Mouse (Mus musculus) lung, embryonic 15.5 days (tissue): ENCODE data around the gene Dmap1. TPM values are rescaled to one million over a fixed set of nuclear protein-coding genes. Genes with fewer than 3 reads are reported as not detected.

Experiments
- ATAC-seq: fragments of 200-750 bp; cut with Nextera tagmentation; 2 replicates; pipeline ENCODE4 v1.8.0; 2017; ENCODE audit warnings: moderate number of reproducible peaks, borderline replicate concordance; ENCODE audit not compliant: low FRiP score, low TSS enrichment; ENCODE audit errors: extremely low read depth
- H3K27ac ChIP-seq: fragments of 300-500 bp; sonication (generic); 2 replicates; pipeline ENCODE4 v1.5.1; 2015; ENCODE audit warnings: moderate library complexity, mild to moderate bottlenecking, inconsistent platforms
- H3K27me3 ChIP-seq: fragments of 300-500 bp; sonication (generic); 2 replicates; pipeline ENCODE4 v1.6.1; 2015; ENCODE audit warnings: inconsistent platforms
- H3K36me3 ChIP-seq: fragments of 300-500 bp; sonication (generic); 2 replicates; pipeline ENCODE4 v1.6.1; 2015; ENCODE audit warnings: inconsistent platforms
- H3K4me1 ChIP-seq: fragments of 300-500 bp; sonication (generic); 2 replicates; pipeline ENCODE4 v1.6.1; 2015; ENCODE audit warnings: inconsistent platforms
- H3K4me2 ChIP-seq: fragments of 300-500 bp; sonication (generic); 2 replicates; pipeline ENCODE4 v1.6.1; 2015; ENCODE audit warnings: inconsistent platforms, mild to moderate bottlenecking, moderate library complexity
- H3K4me3 ChIP-seq: fragments of 300-500 bp; sonication (generic); 2 replicates; pipeline ENCODE4 v1.5.1; 2015; ENCODE audit warnings: mild to moderate bottlenecking, inconsistent platforms
- H3K9ac ChIP-seq: fragments of 300-500 bp; sonication (generic); 2 replicates; pipeline ENCODE4 v1.6.1; 2015; ENCODE audit warnings: inconsistent platforms
- H3K9me3 ChIP-seq: fragments of 300-500 bp; sonication (generic); 2 replicates; pipeline ENCODE4 v1.6.1; 2016; ENCODE audit warnings: inconsistent platforms
- WGBS: fragments of 180-500 bp; shearing (Covaris S2); methylation state at CpG from one replicate; pipeline ENCODE4 v1.1.7; 2015; 5-methylcytosine and 5-hydroxymethylcytosine counted together
- polyA plus RNA-seq: library from polyadenylated mRNA; unstranded; fragments of >200 nt; fragmentation: Nextera tagmentation; extraction: Ambion mirVana; gene quantifications from 2 replicates; pipeline ENCODE4 v1.2.1, GENCODE M21; 2015

Dmap1 gene
- polyA plus RNA-seq, 1 experiment from 2014 or later, result 58.7 TPM

- Histone ChIP-seq H3K27ac (no peak overlapping the region), H3K4me3 (no peak overlapping the region), H3K27me3 (no peaks in the 10 kb centered on the region), H3K36me3 (peaks cover 61% of the 10 kb centered on the region), H3K9ac (no peak overlapping the region), H3K4me2 (no peak overlapping the region), H3K9me3 (no peaks in the 10 kb centered on the region), H3K4me1 (no peaks in the 10 kb centered on the region)
- 92% methylated on average over 3 of the region's 3 CpGs for WGBS
- no peak for ATAC-seq
Measured at GRCm38 (mm10) chr4:117673901-117674300, 8.2 kb downstream of the Dmap1 start.

DNA sequence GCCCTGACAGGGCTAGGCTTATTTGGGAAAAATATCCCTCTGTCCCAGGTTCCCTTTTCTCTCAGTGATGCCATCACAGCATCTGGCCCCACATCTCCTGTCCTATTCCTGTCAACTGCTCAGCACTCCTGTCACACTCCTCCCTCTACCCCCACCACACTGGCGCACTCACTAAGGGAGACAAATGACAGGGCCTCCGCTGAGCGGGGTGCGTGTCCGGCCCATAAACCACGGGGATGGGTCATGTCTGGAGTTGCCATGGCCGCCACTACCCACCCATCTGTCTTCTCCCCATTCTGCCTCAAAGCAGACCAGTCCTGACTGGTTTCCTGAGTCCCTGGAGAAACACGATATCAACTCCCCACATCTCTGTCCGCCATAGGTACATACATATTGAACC is 10.0 kb downstream of the Dmap1 start:
- Histone ChIP-seq H3K4me3 (no peak overlapping the region), H3K4me1 (no peaks in the 10 kb centered on the region), H3K4me2 (no peak overlapping the region), H3K27me3 (no peaks in the 10 kb centered on the region), H3K36me3 (peaks cover 45% of the 10 kb centered on the region), H3K9ac (no peak overlapping the region), H3K27ac (no peak overlapping the region), H3K9me3 (no peaks in the 10 kb centered on the region)
- no peak for ATAC-seq
- WGBS, result 67% methylated on average over 9 of the region's 9 CpGs

DNA sequence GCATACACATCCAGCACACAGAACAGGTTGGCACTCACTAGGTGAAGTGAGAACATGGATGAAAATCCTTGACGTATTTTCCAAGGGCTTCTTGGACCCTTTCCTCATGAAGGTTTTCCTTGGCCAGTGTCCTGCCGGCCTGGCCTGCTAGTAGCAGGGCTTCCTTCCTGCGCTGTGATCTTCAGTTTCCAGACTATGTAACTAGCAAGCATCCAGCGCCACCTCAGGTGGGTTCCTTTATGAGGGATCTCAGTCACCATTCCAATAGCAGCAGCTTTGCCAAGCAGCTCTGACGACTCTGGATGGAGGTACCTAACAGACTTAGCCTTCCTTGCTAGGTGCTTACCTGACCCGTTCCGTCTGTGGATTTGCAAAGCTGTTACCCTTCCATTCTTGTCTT is 12.2 kb downstream of the Dmap1 start:
- Histone ChIP-seq H3K4me1 (no peaks in the 10 kb centered on the region), H3K9me3 (no peaks in the 10 kb centered on the region), H3K4me2 (no peak overlapping the region), H3K27ac (no peak overlapping the region), H3K36me3 (peaks cover 23% of the 10 kb centered on the region), H3K27me3 (no peaks in the 10 kb centered on the region), H3K9ac (no peak overlapping the region), H3K4me3 (no peak overlapping the region)
- no peak for ATAC-seq
- WGBS, result 77% methylated on average over 7 of the region's 7 CpGs

GRCm38 (mm10) chr4:117666054-117666453 is 16.0 kb downstream of the Dmap1 start:
- no peaks in the 10 kb centered on the region for H3K4me1 ChIP-seq
- H3K27me3 ChIP-seq, result no peaks in the 10 kb centered on the region
- WGBS, result 79% methylated on average over 8 of the region's 8 CpGs
- H3K36me3 ChIP-seq, result no peaks in the 10 kb centered on the region
- H3K9me3 ChIP-seq, result no peaks in the 10 kb centered on the region
- H3K9ac ChIP-seq, result no peak overlapping the region
- H3K4me3 ChIP-seq, result no peak overlapping the region
- no peak overlapping the region for H3K27ac ChIP-seq
- H3K4me2 ChIP-seq, result no peak overlapping the region
- no peak for ATAC-seq

DNA sequence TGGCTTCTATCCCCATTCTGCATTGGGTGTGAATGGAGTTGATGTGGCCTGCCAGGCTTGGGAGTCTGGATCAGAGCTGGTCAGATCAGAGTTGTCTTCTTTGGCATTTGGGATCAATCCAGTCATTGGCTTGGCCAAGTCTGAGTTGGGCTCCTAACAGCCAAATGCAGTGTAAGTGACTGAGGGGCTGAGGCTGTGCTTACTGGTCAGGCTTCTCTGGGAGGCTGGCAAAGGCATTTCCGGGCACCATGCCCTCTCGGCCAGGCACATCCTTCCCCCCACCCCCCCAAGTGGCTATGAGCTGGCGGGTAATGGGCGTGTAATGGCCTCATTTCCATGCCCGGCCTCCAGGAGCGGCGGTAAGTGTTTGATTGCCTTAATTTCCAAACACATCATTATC is 16.5 kb downstream of the Dmap1 start:
- ATAC-seq, result no peak
- Histone ChIP-seq H3K4me3 (no peak overlapping the region), H3K9ac (no peak overlapping the region), H3K27ac (no peak overlapping the region), H3K27me3 (no peaks in the 10 kb centered on the region), H3K4me2 (no peak overlapping the region), H3K36me3 (no peaks in the 10 kb centered on the region), H3K4me1 (no peaks in the 10 kb centered on the region), H3K9me3 (no peaks in the 10 kb centered on the region)
- 80% methylated on average over 7 of the region's 7 CpGs for WGBS

GRCm38 (mm10) chr4:117664411-117665137 is 17.5 kb downstream of the Dmap1 start:
- no peak overlapping the region for H3K9ac ChIP-seq

GRCm38 (mm10) chr4:117660001-117660400 is 22.1 kb downstream of the Dmap1 start:
- ATAC-seq, result no peak
- Histone ChIP-seq H3K9me3 (no peaks in the 10 kb centered on the region), H3K4me2 (no peak overlapping the region), H3K4me1 (no peaks in the 10 kb centered on the region), H3K36me3 (no peaks in the 10 kb centered on the region), H3K27ac (no peak overlapping the region), H3K27me3 (no peaks in the 10 kb centered on the region), H3K4me3 (no peak overlapping the region), H3K9ac (no peak overlapping the region)
- WGBS, result 89% methylated on average over 5 of the region's 5 CpGs

More at GRCm38 (mm10) chr4:117664411-117665137, 17.5 kb downstream of the Dmap1 start:
- Histone ChIP-seq H3K36me3 (no peaks in the 10 kb centered on the region), H3K9me3 (no peaks in the 10 kb centered on the region), H3K4me1 (no peaks in the 10 kb centered on the region), H3K27me3 (no peaks in the 10 kb centered on the region), H3K4me3 (no peak overlapping the region), H3K27ac (no peak overlapping the region), H3K4me2 (no peak overlapping the region)
- WGBS, result 86% methylated on average over 10 of the region's 10 CpGs
- ATAC-seq, result no peak

- Histone ChIP-seq H3K27ac (no peak overlapping the region), H3K4me3 (no peak overlapping the region), H3K36me3 (no peaks in the 10 kb centered on the region), H3K9ac (no peak overlapping the region), H3K4me1 (no peaks in the 10 kb centered on the region), H3K27me3 (no peaks in the 10 kb centered on the region), H3K9me3 (no peaks in the 10 kb centered on the region), H3K4me2 (no peak overlapping the region)
- no peak; the same call in 1 of the 2 replicates for ATAC-seq
- WGBS, result 50% methylated on average over 14 of the region's 14 CpGs
Measured at GRCm38 (mm10) chr4:117658582-117659444, 23.3 kb downstream of the Dmap1 start.

DNA sequence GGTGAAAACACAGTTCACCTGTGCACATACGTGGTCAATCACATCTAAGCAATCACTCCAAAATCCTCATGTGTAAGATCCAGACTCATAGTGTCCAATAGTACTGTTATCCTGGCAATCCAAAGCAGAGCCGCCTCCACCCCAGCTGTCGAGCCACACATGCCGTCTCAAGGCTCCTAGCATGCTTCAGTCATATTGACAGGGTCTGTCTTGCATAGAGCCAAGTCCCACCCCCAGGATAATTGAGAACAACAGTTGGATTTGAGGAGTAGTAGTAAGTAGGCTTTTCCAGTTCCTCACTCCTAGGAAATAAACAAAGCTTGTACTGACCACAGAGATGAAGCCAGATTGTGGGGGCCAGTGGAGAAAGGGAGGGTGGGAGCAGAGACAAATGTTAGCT is 24.4 kb downstream of the Dmap1 start:
- ATAC-seq, result no peak
- no peaks in the 10 kb centered on the region for H3K27me3 ChIP-seq
- no peaks in the 10 kb centered on the region for H3K9me3 ChIP-seq
- no peak overlapping the region for H3K27ac ChIP-seq
- H3K4me2 ChIP-seq, result no peak overlapping the region
- H3K4me1 ChIP-seq, result no peaks in the 10 kb centered on the region
- no peak overlapping the region for H3K9ac ChIP-seq
- 69% methylated on average over 4 of the region's 4 CpGs for WGBS
- H3K36me3 ChIP-seq, result no peaks in the 10 kb centered on the region
- H3K4me3 ChIP-seq, result no peak overlapping the region

DNA sequence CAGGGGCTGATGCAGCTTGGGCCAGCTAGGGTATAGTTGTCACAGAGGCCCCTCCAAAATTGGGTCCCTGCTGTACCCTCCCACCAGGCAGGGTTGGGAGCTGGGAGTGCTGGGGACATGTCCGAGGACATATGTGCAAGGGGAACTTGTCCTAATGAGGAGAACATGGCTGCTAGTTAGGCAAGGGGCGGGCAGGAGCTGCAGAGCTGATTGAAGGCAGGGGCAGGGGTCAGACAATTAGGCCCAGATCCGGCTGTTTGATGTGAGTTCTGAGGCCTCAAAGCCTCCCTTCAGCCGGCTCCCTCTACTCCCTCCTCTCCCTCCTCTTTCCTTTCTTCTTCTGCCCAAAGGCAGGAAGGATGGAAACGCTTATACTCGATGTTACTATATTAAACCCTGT is 25.1 kb downstream of the Dmap1 start:
- Histone ChIP-seq H3K27ac (no peak overlapping the region), H3K36me3 (no peaks in the 10 kb centered on the region), H3K4me3 (no peak overlapping the region), H3K27me3 (no peaks in the 10 kb centered on the region), H3K9me3 (no peaks in the 10 kb centered on the region), H3K9ac (no peak overlapping the region), H3K4me2 (no peak overlapping the region), H3K4me1 (no peaks in the 10 kb centered on the region)
- no peak for ATAC-seq
- WGBS, result 43% methylated on average over 6 of the region's 6 CpGs

DNA sequence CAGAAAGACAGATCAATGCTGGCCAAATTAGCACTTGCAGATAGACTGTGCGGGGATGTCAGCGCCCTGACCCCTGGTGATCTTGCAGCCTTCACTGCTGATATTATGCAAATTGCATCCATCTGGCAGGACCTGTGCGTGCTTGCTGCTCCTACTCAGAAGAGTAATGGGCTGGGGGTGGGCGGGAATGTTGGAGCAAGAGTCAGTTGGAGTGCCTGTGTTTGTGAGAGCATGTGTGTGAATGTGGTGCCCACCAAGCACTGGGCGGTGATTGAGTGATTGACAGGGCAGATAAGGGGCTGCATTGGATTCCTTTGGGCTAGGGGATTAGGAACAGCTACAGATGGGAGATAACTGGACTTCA is 26.6 kb downstream of the Dmap1 start:
- Histone ChIP-seq H3K9me3 (no peaks in the 10 kb centered on the region), H3K4me2 (no peak overlapping the region), H3K4me1 (no peaks in the 10 kb centered on the region), H3K27me3 (no peaks in the 10 kb centered on the region), H3K36me3 (no peaks in the 10 kb centered on the region), H3K27ac (no peak overlapping the region), H3K9ac (no peak overlapping the region), H3K4me3 (no peak overlapping the region)
- 56% methylated on average over 5 of the region's 5 CpGs for WGBS
- no peak for ATAC-seq

- no peaks in the 10 kb centered on the region for H3K9me3 ChIP-seq
- no peak overlapping the region for H3K27ac ChIP-seq
- no peaks in the 10 kb centered on the region for H3K4me1 ChIP-seq
- H3K27me3 ChIP-seq, result no peaks in the 10 kb centered on the region
- no peak overlapping the region for H3K4me2 ChIP-seq
- ATAC-seq, result no peak
- no peak overlapping the region for H3K4me3 ChIP-seq
- H3K36me3 ChIP-seq, result no peaks in the 10 kb centered on the region
- H3K9ac ChIP-seq, result no peak overlapping the region
- 56% methylated on average over 9 of the region's 9 CpGs for WGBS
Measured at GRCm38 (mm10) chr4:117654703-117655499, 27.2 kb downstream of the Dmap1 start.
